Mouse (Mus musculus): ENCODE measurements around the gene Rbbp4.
A peak's percentile ranks its signal among the peaks of the same experiment; 100 is the strongest.

Rbbp4 gene

GRCm38 (mm10) chr4:129335216-129336074 is at the start of gene Rbbp4, which contains the start of gene Zbtb8os:
Gene Rbbp4 (minus strand): TSS chr4:129335370.
Gene Zbtb8os (plus strand): TSS chr4:129335695.
- TF ChIP-seq GATA4 (IDR thresholded peaks at IDR 0.05; ENCODE audit: insufficient replicate concordance, low read length), result no peak

- TF ChIP-seq GATA4 (IDR thresholded peaks at IDR 0.05; ENCODE audit: insufficient replicate concordance, low read length), result peak; percentile 55; the same call in 1 of the 2 replicates
These were observed 49.3 kb upstream of the Rbbp4 start for GRCm38 (mm10) chr4:129384440-129384839.

- TF ChIP-seq GATA4 (IDR thresholded peaks at IDR 0.05; ENCODE audit: insufficient replicate concordance, low read length), result no peak
These were observed 48.4 kb upstream of the Rbbp4 start for GRCm38 (mm10) chr4:129383586-129383985.

- no peak for TF ChIP-seq GATA4 (IDR thresholded peaks at IDR 0.05; ENCODE audit: insufficient replicate concordance, low read length)
These were observed 47.3 kb upstream of the Rbbp4 start for GRCm38 (mm10) chr4:129382488-129382887.

GRCm38 (mm10) chr4:129382029-129382428 is 46.9 kb upstream of the Rbbp4 start:
- TF ChIP-seq GATA4 (IDR thresholded peaks at IDR 0.05; ENCODE audit: insufficient replicate concordance, low read length), result no peak

- TF ChIP-seq GATA4 (IDR thresholded peaks at IDR 0.05; ENCODE audit: insufficient replicate concordance, low read length), result no peak
These were observed 46.0 kb upstream of the Rbbp4 start for GRCm38 (mm10) chr4:129381148-129381547.

- TF ChIP-seq GATA4 (IDR thresholded peaks at IDR 0.05; ENCODE audit: insufficient replicate concordance, low read length), result 0 out of 2 replicates have a peak, but pooled peaks have one; percentile 14
These were observed 44.6 kb upstream of the Rbbp4 start for GRCm38 (mm10) chr4:129379805-129380204.

GRCm38 (mm10) chr4:129377601-129378390 is 42.6 kb upstream of the Rbbp4 start, which contains the start of gene Zbtb8a:
Gene Zbtb8a (minus strand): TSS chr4:129378116.
- TF ChIP-seq GATA4 (IDR thresholded peaks at IDR 0.05; ENCODE audit: insufficient replicate concordance, low read length), result no peak

GRCm38 (mm10) chr4:129376961-129377545 is 41.9 kb upstream of the Rbbp4 start:
- no peak for TF ChIP-seq GATA4 (IDR thresholded peaks at IDR 0.05; ENCODE audit: insufficient replicate concordance, low read length)

GRCm38 (mm10) chr4:129375821-129376220 is 40.7 kb upstream of the Rbbp4 start:
- TF ChIP-seq GATA4 (IDR thresholded peaks at IDR 0.05; ENCODE audit: insufficient replicate concordance, low read length), result no peak

- TF ChIP-seq GATA4 (IDR thresholded peaks at IDR 0.05; ENCODE audit: insufficient replicate concordance, low read length), result no peak
These were observed 39.8 kb upstream of the Rbbp4 start for GRCm38 (mm10) chr4:129375000-129375399.

- TF ChIP-seq GATA4 (IDR thresholded peaks at IDR 0.05; ENCODE audit: insufficient replicate concordance, low read length), result no peak
These were observed 39.1 kb upstream of the Rbbp4 start for GRCm38 (mm10) chr4:129374219-129374755.

GRCm38 (mm10) chr4:129373202-129373976 is 38.2 kb upstream of the Rbbp4 start:
- no peak for TF ChIP-seq GATA4 (IDR thresholded peaks at IDR 0.05; ENCODE audit: insufficient replicate concordance, low read length)

GRCm38 (mm10) chr4:129371391-129371790 is 36.2 kb upstream of the Rbbp4 start:
- TF ChIP-seq GATA4 (IDR thresholded peaks at IDR 0.05; ENCODE audit: insufficient replicate concordance, low read length), result no peak
